Mouse (Mus musculus): ENCODE data around the gene Gss. TPM values are rescaled to one million over a fixed set of nuclear protein-coding genes. Genes with fewer than 3 reads are reported as not detected.

Gene Gss
- polyA plus RNA-seq, 1 experiment from 2014 or later = 17.0 TPM

- Histone ChIP-seq H3K4me1 (ENCODE audit: control insufficient read depth, insufficient read depth, low read length) (peaks cover 4% of the 10 kb centered on the region; the same call in 1 of the 2 replicates), H3K9ac (ENCODE audit: low read length) (no peak overlapping the region), H3K4me2 (ENCODE audit: low read length) (no peak overlapping the region), H3K9me3 (replicated peaks; ENCODE audit: control insufficient read depth, low read length) (no peaks in the 10 kb centered on the region), H3K4me3 (ENCODE audit: low read depth, low read length) (no peak overlapping the region), H3K27me3 (replicated peaks; ENCODE audit: control insufficient read depth, insufficient read depth, low read length) (peaks cover 37% of the 10 kb centered on the region), H3K27ac (ENCODE audit: low read depth, low read length) (no peak overlapping the region), H3K36me3 (ENCODE audit: control insufficient read depth, insufficient read depth, low read length) (peaks cover 4% of the 10 kb centered on the region; the same call in 1 of the 2 replicates)
- no peak for DNase-seq (ENCODE audit: low spot score)
- no peak for ATAC-seq
- 67% methylated on average over 15 of the region's 15 CpGs for WGBS
Measured at GRCm38 (mm10) chr2:155626277-155626676, 33.7 kb upstream of the Gss start.

DNA sequence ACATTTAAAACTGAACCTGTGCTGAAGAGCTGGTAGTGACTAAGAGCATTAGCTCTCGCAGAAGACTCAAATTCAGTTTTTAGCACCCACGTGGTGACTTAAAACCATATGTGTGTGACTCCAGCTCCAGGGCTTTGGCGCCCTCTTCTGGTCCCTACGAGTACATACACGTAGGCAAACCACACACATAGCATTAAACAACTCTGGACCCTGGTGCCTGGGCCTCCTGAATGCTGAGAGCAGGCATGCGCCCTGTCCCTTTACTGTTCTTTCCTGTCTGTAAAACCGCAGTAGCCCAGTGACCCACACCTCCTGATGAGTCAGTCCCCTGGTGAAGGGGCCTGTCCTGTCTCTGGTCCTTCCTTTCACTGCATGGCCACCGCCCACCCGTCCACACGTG, 32.1 kb upstream of the Gss start:
- H3K9ac ChIP-seq (ENCODE audit: low read length) = no peak overlapping the region
- no peaks in the 10 kb centered on the region for H3K9me3 ChIP-seq (replicated peaks; ENCODE audit: control insufficient read depth, low read length)
- ATAC-seq (no peak), DNase-seq (ENCODE audit: low spot score) (peak; percentile 66)
- H3K27ac ChIP-seq (ENCODE audit: low read depth, low read length) = no peak overlapping the region
- H3K36me3 ChIP-seq (ENCODE audit: control insufficient read depth, insufficient read depth, low read length) = no peaks in the 10 kb centered on the region
- 40% methylated on average over 10 of the region's 10 CpGs for WGBS
- no peak overlapping the region for H3K4me3 ChIP-seq (ENCODE audit: low read depth, low read length)
- H3K4me2 ChIP-seq (ENCODE audit: low read length) = no peak overlapping the region
- peaks cover 4% of the 10 kb centered on the region; the same call in 1 of the 2 replicates for H3K4me1 ChIP-seq (ENCODE audit: control insufficient read depth, insufficient read depth, low read length)
- peaks cover 21% of the 10 kb centered on the region for H3K27me3 ChIP-seq (replicated peaks; ENCODE audit: control insufficient read depth, insufficient read depth, low read length)

DNA sequence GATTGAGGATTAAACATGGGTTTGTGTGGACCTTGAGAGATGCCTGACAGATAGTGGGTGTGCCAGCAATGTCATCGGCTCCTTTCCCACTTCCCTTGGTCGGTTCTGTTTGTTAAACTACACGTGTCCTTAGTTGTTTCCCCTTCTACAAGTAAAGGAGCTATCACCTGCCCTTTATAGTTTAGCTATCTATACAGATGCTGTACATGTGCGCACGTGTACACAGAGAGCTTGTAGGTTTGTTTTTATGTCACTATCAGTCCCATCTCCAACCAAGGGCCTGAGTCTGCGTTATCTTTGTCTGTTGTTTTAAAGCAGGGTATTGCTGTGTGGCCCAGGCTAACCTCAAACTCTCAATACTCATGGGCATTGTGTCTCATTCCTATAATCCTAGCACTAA, 31.4 kb upstream of the Gss start:
- no peak overlapping the region for H3K4me2 ChIP-seq (ENCODE audit: low read length)
- peaks cover 16% of the 10 kb centered on the region for H3K27me3 ChIP-seq (replicated peaks; ENCODE audit: control insufficient read depth, insufficient read depth, low read length)
- no peaks in the 10 kb centered on the region for H3K4me1 ChIP-seq (ENCODE audit: control insufficient read depth, insufficient read depth, low read length)
- no peak overlapping the region for H3K9ac ChIP-seq (ENCODE audit: low read length)
- WGBS = 85% methylated on average over 6 of the region's 6 CpGs
- H3K9me3 ChIP-seq (replicated peaks; ENCODE audit: control insufficient read depth, low read length) = no peaks in the 10 kb centered on the region
- ATAC-seq = no peak
- no peak overlapping the region for H3K4me3 ChIP-seq (ENCODE audit: low read depth, low read length)
- DNase-seq (ENCODE audit: low spot score) = no peak
- H3K36me3 ChIP-seq (ENCODE audit: control insufficient read depth, insufficient read depth, low read length) = no peaks in the 10 kb centered on the region
- H3K27ac ChIP-seq (ENCODE audit: low read depth, low read length) = no peak overlapping the region

GRCm38 (mm10) chr2:155622606-155623005, 30.0 kb upstream of the Gss start:
- peaks cover 2% of the 10 kb centered on the region; the same call in 1 of the 2 replicates for H3K27me3 ChIP-seq (replicated peaks; ENCODE audit: control insufficient read depth, insufficient read depth, low read length)
- no peak overlapping the region for H3K9ac ChIP-seq (ENCODE audit: low read length)
- H3K4me2 ChIP-seq (ENCODE audit: low read length) = no peak overlapping the region
- no peaks in the 10 kb centered on the region for H3K36me3 ChIP-seq (ENCODE audit: control insufficient read depth, insufficient read depth, low read length)
- H3K9me3 ChIP-seq (replicated peaks; ENCODE audit: control insufficient read depth, low read length) = no peaks in the 10 kb centered on the region
- H3K4me3 ChIP-seq (ENCODE audit: low read depth, low read length) = no peak overlapping the region
- no peak for DNase-seq (ENCODE audit: low spot score)
- ATAC-seq = no peak
- H3K27ac ChIP-seq (ENCODE audit: low read depth, low read length) = no peak overlapping the region
- whole genome bisulfite sequencing = 35% methylated on average over 11 of the region's 11 CpGs
- H3K4me1 ChIP-seq (ENCODE audit: control insufficient read depth, insufficient read depth, low read length) = no peaks in the 10 kb centered on the region

DNA sequence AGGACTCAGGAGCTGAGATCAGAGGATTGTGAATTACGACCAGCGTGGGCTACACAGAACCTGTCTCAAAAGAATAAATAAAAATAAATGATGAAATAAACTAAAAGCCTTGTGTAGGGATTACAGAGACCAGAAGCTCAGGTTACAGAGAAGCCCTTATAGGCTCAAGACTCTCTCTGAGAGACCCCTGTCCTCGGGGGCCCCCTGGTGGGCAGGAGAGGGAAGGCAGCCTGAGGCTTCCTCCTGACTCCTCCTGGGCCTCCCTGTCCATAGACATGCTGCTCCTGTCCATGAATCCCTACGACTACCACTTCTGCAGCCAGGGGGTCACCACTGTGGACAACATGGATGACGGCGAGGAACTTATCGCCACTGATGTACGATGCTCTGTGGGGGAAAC, 27.2 kb upstream of the Gss start:
- ATAC-seq (peak; percentile 67; the same call in 1 of the 2 replicates), DNase-seq (ENCODE audit: low spot score) (peak; percentile 76)
- no peak overlapping the region for H3K4me3 ChIP-seq (ENCODE audit: low read depth, low read length)
- H3K27ac ChIP-seq (ENCODE audit: low read depth, low read length) = no peak overlapping the region
- WGBS = 23% methylated on average over 8 of the region's 8 CpGs
- H3K9ac ChIP-seq (ENCODE audit: low read length) = no peak overlapping the region
- no peak overlapping the region for H3K4me2 ChIP-seq (ENCODE audit: low read length)
- no peaks in the 10 kb centered on the region for H3K36me3 ChIP-seq (ENCODE audit: control insufficient read depth, insufficient read depth, low read length)
- no peaks in the 10 kb centered on the region for H3K4me1 ChIP-seq (ENCODE audit: control insufficient read depth, insufficient read depth, low read length)
- H3K27me3 ChIP-seq (replicated peaks; ENCODE audit: control insufficient read depth, insufficient read depth, low read length) = no peaks in the 10 kb centered on the region
- no peaks in the 10 kb centered on the region for H3K9me3 ChIP-seq (replicated peaks; ENCODE audit: control insufficient read depth, low read length)

DNA sequence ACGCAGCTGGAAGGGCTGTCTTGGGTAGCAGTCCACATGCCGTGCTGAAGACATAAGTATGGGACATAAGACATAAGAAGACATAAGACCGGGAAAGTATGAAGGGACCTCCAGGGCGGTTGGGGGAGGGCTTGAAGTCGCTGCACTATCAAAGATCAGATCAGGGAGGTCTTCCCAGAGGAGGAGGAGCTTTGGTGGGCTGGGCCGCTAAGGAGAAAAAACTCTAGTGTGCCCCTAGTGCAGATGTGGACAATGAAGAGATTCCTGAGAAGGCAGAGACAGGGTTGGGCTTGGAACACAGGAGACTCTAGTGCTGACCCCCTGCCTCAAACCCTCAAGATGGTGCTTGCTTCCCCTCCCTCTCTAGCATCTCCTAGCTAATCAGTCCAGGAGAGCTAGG, 24.4 kb upstream of the Gss start:
- H3K4me1 ChIP-seq (ENCODE audit: control insufficient read depth, insufficient read depth, low read length) = peaks cover 5% of the 10 kb centered on the region; the same call in 1 of the 2 replicates
- no peak overlapping the region for H3K4me3 ChIP-seq (ENCODE audit: low read depth, low read length)
- no peak overlapping the region for H3K9ac ChIP-seq (ENCODE audit: low read length)
- H3K27ac ChIP-seq (ENCODE audit: low read depth, low read length) = no peak overlapping the region
- DNase-seq (ENCODE audit: low spot score) (no peak), ATAC-seq (no peak)
- WGBS = 54% methylated on average over 6 of the region's 6 CpGs
- H3K9me3 ChIP-seq (replicated peaks; ENCODE audit: control insufficient read depth, low read length) = no peaks in the 10 kb centered on the region
- H3K36me3 ChIP-seq (ENCODE audit: control insufficient read depth, insufficient read depth, low read length) = no peaks in the 10 kb centered on the region
- no peak overlapping the region for H3K4me2 ChIP-seq (ENCODE audit: low read length)
- no peaks in the 10 kb centered on the region for H3K27me3 ChIP-seq (replicated peaks; ENCODE audit: control insufficient read depth, insufficient read depth, low read length)

DNA sequence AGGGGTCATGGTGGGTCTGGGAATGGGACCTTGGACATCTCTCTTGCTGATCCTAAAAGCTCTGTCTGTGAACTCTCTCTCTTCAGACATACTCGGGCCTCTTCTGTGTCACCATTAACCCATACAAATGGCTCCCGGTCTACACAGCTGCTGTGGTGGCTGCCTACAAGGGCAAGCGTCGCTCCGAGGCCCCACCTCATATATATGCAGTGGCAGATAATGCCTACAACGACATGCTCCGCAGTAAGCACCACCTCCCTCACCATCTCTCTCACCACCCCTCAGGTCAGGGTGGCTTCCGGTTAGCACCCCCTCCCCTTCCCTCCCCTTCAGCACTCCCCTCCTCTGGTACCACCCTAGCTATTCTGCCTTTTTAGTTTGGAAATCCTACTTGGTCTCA, 21.3 kb upstream of the Gss start:
- ATAC-seq = no peak
- no peaks in the 10 kb centered on the region for H3K36me3 ChIP-seq (ENCODE audit: control insufficient read depth, insufficient read depth, low read length)
- no peak overlapping the region for H3K27ac ChIP-seq (ENCODE audit: low read depth, low read length)
- H3K27me3 ChIP-seq (replicated peaks; ENCODE audit: control insufficient read depth, insufficient read depth, low read length) = no peaks in the 10 kb centered on the region
- H3K4me2 ChIP-seq (ENCODE audit: low read length) = no peak overlapping the region
- peaks cover 5% of the 10 kb centered on the region; the same call in 1 of the 2 replicates for H3K4me1 ChIP-seq (ENCODE audit: control insufficient read depth, insufficient read depth, low read length)
- no peaks in the 10 kb centered on the region for H3K9me3 ChIP-seq (replicated peaks; ENCODE audit: control insufficient read depth, low read length)
- 77% methylated on average over 8 of the region's 8 CpGs for WGBS
- no peak overlapping the region for H3K4me3 ChIP-seq (ENCODE audit: low read depth, low read length)
- DNase-seq (ENCODE audit: low spot score) = no peak
- H3K9ac ChIP-seq (ENCODE audit: low read length) = no peak overlapping the region

- Histone ChIP-seq H3K27ac (ENCODE audit: low read depth, low read length) (no peak overlapping the region), H3K27me3 (replicated peaks; ENCODE audit: control insufficient read depth, insufficient read depth, low read length) (no peaks in the 10 kb centered on the region), H3K4me3 (ENCODE audit: low read depth, low read length) (0 out of 2 replicates have a peak overlapping the region, but pooled peaks have one; percentile 8), H3K4me1 (ENCODE audit: control insufficient read depth, insufficient read depth, low read length) (peaks cover 5% of the 10 kb centered on the region; the same call in 1 of the 2 replicates), H3K4me2 (ENCODE audit: low read length) (peak overlapping the region; percentile 41), H3K9me3 (replicated peaks; ENCODE audit: control insufficient read depth, low read length) (no peaks in the 10 kb centered on the region), H3K9ac (ENCODE audit: low read length) (no peak overlapping the region; the same call in 1 of the 2 replicates), H3K36me3 (ENCODE audit: control insufficient read depth, insufficient read depth, low read length) (no peaks in the 10 kb centered on the region)
- WGBS = 6% methylated on average over 20 of the region's 20 CpGs
- ATAC-seq (peak; percentile 71), DNase-seq (ENCODE audit: low spot score) (peak; percentile 48)
Measured at GRCm38 (mm10) chr2:155613326-155613755, 20.7 kb upstream of the Gss start.

DNA sequence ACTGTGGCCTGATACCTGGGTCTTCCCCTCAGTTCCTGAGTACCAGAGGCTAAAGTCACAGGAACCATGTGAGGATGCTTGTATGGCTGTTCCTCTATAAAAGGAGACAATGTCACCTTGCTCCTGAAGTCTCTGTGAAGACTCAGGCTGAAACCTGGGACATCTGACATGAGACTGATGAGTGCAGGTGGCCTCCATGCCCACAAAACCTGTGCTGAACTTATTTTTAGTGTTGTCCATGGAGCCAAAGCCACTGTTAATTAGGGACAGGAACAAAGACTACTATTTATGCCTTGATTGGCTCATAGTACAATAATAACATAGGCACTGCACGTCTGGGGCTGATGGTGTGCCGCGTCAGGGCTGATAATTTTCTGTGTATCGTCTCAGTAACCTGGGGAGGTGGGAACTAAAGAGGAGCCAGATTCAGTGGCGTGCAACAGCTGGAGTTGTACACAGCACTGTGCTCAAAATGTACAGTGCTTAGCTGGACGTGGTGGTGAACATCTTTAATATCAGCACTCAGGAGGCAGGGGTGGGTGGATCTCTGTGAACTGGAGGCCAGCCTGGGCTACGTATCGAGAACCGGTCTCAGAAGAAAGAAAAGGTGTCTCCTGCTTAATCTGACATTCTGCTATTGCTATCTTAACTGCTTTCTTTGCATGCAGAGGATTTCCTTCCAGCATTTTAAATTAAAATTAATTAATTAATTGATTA, 19.4 kb upstream of the Gss start:
- no peak overlapping the region for H3K4me3 ChIP-seq (ENCODE audit: low read depth, low read length)
- peaks cover 5% of the 10 kb centered on the region; the same call in 1 of the 2 replicates for H3K4me1 ChIP-seq (ENCODE audit: control insufficient read depth, insufficient read depth, low read length)
- ATAC-seq = no peak
- H3K27me3 ChIP-seq (replicated peaks; ENCODE audit: control insufficient read depth, insufficient read depth, low read length) = no peaks in the 10 kb centered on the region
- H3K36me3 ChIP-seq (ENCODE audit: control insufficient read depth, insufficient read depth, low read length) = no peaks in the 10 kb centered on the region
- H3K4me2 ChIP-seq (ENCODE audit: low read length) = no peak overlapping the region
- no peak for DNase-seq (ENCODE audit: low spot score)
- no peak overlapping the region for H3K27ac ChIP-seq (ENCODE audit: low read depth, low read length)
- no peak overlapping the region for H3K9ac ChIP-seq (ENCODE audit: low read length)
- 83% methylated on average over 9 of the region's 9 CpGs for WGBS
- no peaks in the 10 kb centered on the region for H3K9me3 ChIP-seq (replicated peaks; ENCODE audit: control insufficient read depth, low read length)
